Mouse (Mus musculus) kidney, embryonic 16.5 days (tissue): ENCODE data around the gene Adam10. TPM values are rescaled to one million over a fixed set of nuclear protein-coding genes. Genes with fewer than 3 reads are reported as not detected.

Experiments
- ATAC-seq: fragments of 200-750 bp; cut with Nextera tagmentation; 2 replicates; pipeline ENCODE4 v1.8.0; 2017; ENCODE audit warnings: moderate TSS enrichment; ENCODE audit not compliant: low FRiP score, low TSS enrichment
- H3K27ac ChIP-seq: fragments of 300-500 bp; sonication (generic); 2 replicates; pipeline ENCODE4 v1.5.1; 2014; ENCODE audit warnings: low read length
- H3K27me3 ChIP-seq: fragments of 300-500 bp; sonication (generic); 2 replicates; pipeline ENCODE4 v1.6.1; 2014; ENCODE audit warnings: low read length, control low read depth, mixed read lengths; ENCODE audit not compliant: insufficient read depth
- H3K36me3 ChIP-seq: fragments of 300-500 bp; sonication (generic); 2 replicates; pipeline ENCODE4 v1.6.1; 2014; ENCODE audit warnings: low read length, control low read depth, mixed read lengths; ENCODE audit not compliant: insufficient read depth
- H3K4me1 ChIP-seq: fragments of 300-500 bp; sonication (generic); 2 replicates; pipeline ENCODE4 v1.6.1; 2014; ENCODE audit warnings: low read length, control low read depth, mixed read lengths; ENCODE audit not compliant: insufficient read depth
- H3K4me2 ChIP-seq: fragments of 300-500 bp; sonication (generic); replicated peaks from 2 replicates; pipeline ENCODE4 v1.6.1; 2014; ENCODE audit warnings: low read depth, low read length
- H3K4me3 ChIP-seq: fragments of 300-500 bp; sonication (generic); 2 replicates; pipeline ENCODE4 v1.5.1; 2014; ENCODE audit warnings: mild to moderate bottlenecking, low read length
- H3K9ac ChIP-seq: fragments of 300-500 bp; sonication (generic); replicated peaks from 2 replicates; pipeline ENCODE4 v1.6.1; 2014; ENCODE audit warnings: low read length
- H3K9me3 ChIP-seq: fragments of 300-500 bp; sonication (generic); 2 replicates; pipeline ENCODE4 v1.6.1; 2016; ENCODE audit warnings: low read length, control low read depth
- WGBS: fragments of 180-500 bp; shearing (Covaris S2); extraction: QIAGEN DNeasy Blood & Tissue Kit; methylation state at CpG from one replicate; pipeline ENCODE4 v1.1.7; 2014; 5-methylcytosine and 5-hydroxymethylcytosine counted together
- polyA plus RNA-seq: library from polyadenylated mRNA; unstranded; fragments of >200 nt; fragmentation: Nextera tagmentation; extraction: Ambion mirVana; gene quantifications from 2 replicates; pipeline ENCODE4 v1.2.1, GENCODE M21; 2015

Gene Adam10
- polyA plus RNA-seq, 1 experiment from 2014 or later, result 88.7 TPM

DNA sequence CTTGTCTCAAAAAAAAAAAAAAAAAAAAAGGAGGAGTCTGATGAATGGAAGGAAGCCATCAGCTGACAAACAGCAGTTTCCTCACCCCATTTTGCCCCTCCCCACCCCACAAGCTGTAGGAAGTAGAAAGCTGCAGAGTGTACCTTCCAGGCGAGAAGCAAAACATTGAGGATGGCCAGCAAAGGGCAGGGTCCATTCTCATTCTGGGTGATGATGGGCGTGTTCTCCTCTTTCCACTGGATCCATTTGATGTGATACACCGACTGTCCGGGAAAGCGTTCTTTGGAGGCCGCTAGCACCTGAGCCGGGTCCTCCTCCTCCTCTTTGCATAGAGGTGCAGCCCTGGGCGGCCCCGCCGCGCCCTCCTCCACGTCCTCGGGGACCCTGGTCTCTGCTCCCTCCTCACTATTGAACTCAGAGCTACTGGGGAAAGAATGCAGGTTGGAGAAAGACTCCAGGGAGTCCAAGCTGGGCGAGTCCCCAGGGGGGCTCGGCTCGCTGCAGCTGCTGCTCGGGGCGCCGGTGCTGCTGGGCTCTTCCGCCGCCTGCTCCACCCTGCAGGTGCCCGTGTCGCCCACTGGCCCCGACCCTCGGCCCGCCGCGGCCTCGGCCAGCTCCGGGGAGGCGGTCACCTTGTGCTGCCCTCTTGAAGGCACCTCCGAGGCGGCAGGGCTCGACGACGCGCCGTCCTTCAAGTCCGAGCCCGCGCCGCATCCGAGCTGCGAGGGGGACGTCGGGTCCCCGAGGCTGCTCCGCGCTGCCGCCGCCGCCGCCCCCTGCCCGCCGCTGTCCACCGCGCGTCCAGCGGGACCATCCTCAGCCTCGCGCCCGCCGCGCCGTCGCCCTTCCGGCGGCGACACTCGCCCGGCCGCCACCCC lies 22.4 kb upstream of the Adam10 start, which contains the start of gene Gm10642:
Gm10642 (plus strand) TSS at position 122 of the 878 bp plus-strand sequence.
- no peaks in the 10 kb centered on the region for H3K9me3 ChIP-seq
- ATAC-seq, result peak; percentile 74

DNA sequence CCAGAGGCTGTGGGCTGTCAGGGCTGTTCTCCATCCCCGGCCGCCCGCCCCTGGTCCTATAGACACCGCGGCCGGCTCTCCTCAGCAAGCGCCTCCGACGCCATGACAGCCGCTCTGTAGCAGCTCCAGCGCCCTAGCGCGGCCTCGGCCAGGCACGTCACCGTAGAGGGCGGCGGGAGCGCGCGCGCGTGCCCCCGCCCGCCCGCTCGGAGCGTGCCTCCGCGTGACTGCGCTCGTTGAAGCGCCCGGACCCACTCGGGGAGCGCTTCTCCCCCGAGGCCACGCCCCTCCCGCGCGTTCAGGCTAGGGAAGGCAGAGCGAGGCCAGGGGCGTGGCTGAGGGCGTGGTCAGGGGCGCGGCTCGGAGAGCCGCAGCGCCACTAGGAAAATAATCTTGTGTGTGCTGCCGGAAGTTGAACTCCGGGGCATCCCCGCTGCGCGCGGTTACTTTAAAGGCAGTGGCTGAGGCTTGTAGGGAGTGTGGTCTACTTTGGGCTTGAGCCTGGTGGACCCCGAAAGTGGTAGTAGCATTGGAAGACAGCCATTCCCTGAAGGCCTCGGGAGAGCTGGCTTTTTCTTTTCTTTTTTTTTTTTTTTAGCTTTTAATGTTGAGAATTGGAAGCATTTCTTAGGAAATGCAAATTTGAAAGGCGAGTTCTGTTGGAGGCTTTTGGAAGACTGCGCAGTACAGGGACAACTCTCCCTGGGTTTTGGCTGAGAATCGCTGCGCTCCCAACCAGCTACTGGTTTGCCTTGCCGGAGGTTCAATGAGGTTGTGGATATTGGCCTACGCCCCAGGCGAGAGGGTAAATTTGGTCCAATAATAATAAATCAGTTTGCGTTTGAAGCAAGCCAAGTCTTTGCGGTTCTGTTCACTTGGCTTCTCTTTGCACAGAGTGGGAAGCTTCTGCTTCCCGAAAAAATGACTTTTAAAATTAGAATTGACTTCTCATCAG lies 21.5 kb upstream of the Adam10 start, which contains the start of gene Mindy2:
Mindy2 (minus strand) TSS at position 162 of the 955 bp plus-strand sequence.
- H3K4me1 ChIP-seq, result peaks cover 22% of the 10 kb centered on the region
- no peaks in the 10 kb centered on the region for H3K36me3 ChIP-seq
- H3K4me3 ChIP-seq, result peak within 1 kb of the TSS; percentile 92
- 1% methylated on average over 55 of the region's 67 CpGs for WGBS
- ATAC-seq, result peak; percentile 98
- peak within 1 kb of the TSS; percentile 89 for H3K4me2 ChIP-seq
- no peaks in the 10 kb centered on the region for H3K27me3 ChIP-seq
- peak within 1 kb of the TSS; percentile 97 for H3K27ac ChIP-seq
- peak within 1 kb of the TSS; percentile 91 for H3K9ac ChIP-seq
- no peaks in the 10 kb centered on the region for H3K9me3 ChIP-seq

More for the DNA sequence above, 22.4 kb upstream of the Adam10 start, which contains the start of gene Gm10642:
- peak within 1 kb of the TSS; percentile 92 for H3K4me3 ChIP-seq
- peak within 1 kb of the TSS; percentile 91 for H3K9ac ChIP-seq
- no peaks in the 10 kb centered on the region for H3K27me3 ChIP-seq
- peaks cover 22% of the 10 kb centered on the region for H3K4me1 ChIP-seq
- H3K27ac ChIP-seq, result peak within 1 kb of the TSS; percentile 97
- no peaks in the 10 kb centered on the region for H3K36me3 ChIP-seq
- peak within 1 kb of the TSS; percentile 89 for H3K4me2 ChIP-seq
- under 1% methylated on average over 57 of the region's 72 CpGs for WGBS

DNA sequence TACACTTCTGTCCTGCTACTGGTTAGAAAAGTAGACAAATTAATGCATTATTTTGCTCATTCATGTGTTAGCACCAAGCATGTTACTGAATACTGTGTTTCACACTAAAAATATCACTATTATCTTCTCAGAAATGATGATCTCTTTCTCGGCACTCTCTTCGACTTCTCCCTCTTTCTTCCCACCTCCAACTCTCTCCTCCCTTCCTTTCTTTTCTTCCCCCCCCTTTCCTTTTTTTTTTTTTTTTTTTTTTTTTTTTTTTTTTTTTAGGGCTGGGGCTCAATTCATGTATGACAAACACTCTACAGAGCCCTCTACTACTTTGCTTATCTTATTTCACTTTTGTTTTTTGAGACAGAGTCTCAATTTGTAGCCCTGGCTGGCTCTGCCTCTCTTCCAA lies 20.5 kb upstream of the Adam10 start:
- Histone ChIP-seq H3K36me3 (no peaks in the 10 kb centered on the region), H3K4me3 (no peak overlapping the region), H3K9me3 (no peaks in the 10 kb centered on the region), H3K9ac (no peak overlapping the region), H3K4me2 (no peak overlapping the region), H3K27ac (no peak overlapping the region), H3K4me1 (peaks cover 19% of the 10 kb centered on the region), H3K27me3 (no peaks in the 10 kb centered on the region)
- no peak for ATAC-seq
- 56% methylated on average over 2 of the region's 2 CpGs for WGBS

DNA sequence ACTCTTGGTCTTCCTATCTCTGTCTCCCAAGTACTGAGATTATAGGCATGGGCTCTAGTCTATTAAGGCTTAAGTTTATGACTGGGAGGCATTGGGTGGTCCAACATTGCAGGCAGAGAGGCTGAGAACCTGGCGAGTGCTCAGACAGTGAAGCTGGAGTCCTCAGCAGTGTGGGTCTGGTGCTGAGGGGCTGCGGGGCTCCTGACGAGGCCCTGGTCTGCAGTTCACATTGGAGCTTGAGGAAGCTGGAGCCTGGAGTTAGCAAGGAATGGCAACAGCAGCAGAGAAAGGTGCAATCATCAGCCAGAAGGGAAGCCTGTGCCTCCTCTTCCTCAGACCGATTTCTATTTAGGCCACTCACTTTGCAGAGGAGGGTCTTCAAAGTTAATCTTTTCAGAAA lies 13.9 kb upstream of the Adam10 start:
- H3K4me1 ChIP-seq, result no peaks in the 10 kb centered on the region
- no peak overlapping the region for H3K27ac ChIP-seq
- H3K9me3 ChIP-seq, result no peaks in the 10 kb centered on the region; the same call in 1 of the 2 replicates
- H3K36me3 ChIP-seq, result no peaks in the 10 kb centered on the region
- no peak overlapping the region for H3K9ac ChIP-seq
- H3K4me3 ChIP-seq, result no peak overlapping the region
- H3K27me3 ChIP-seq, result no peaks in the 10 kb centered on the region
- H3K4me2 ChIP-seq, result no peak overlapping the region
- 84% methylated on average over 4 of the region's 4 CpGs for WGBS
- ATAC-seq, result no peak

DNA sequence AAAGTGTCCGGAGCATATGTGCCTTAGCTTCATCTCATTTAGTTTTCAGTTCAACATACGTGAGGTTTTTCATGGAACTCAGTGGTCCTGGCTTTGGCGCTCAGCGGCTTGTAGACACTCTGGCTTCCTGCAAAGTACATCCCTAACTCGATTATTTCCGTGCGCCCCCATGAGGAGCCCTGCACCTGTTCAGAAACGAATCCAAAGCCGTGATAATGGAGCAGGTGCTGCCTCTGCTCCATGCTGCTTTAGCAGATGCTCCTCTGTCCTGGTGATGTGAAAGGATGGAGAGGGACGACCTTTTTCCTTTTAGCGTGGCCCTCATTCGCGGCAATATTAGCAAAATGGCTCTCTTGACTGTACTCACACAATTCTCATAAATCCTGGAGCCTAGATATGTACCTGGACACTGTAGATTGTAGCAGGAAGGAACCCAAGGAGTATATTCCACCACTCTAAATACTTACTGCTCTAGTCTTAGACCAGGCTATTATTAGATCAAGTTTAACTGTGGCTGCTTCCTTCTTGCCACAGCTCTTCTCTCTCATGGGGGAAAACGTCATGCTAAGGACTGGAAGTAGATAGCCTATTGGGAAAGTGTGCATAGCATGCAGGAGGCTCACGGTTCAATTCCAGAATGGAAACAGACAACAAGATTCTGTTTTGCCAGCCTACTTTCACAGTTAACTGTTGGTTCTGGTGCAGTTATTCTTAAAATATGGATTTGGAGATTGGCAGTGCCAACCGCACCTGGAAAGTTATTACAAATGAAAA lies 13.2 kb upstream of the Adam10 start:
- Histone ChIP-seq H3K4me1 (no peaks in the 10 kb centered on the region), H3K9ac (no peak overlapping the region), H3K9me3 (no peaks in the 10 kb centered on the region; the same call in 1 of the 2 replicates), H3K27me3 (no peaks in the 10 kb centered on the region), H3K4me3 (no peak overlapping the region), H3K36me3 (no peaks in the 10 kb centered on the region), H3K27ac (no peak overlapping the region), H3K4me2 (no peak overlapping the region)
- ATAC-seq, result no peak
- 78% methylated on average over 16 of the region's 16 CpGs for WGBS

DNA sequence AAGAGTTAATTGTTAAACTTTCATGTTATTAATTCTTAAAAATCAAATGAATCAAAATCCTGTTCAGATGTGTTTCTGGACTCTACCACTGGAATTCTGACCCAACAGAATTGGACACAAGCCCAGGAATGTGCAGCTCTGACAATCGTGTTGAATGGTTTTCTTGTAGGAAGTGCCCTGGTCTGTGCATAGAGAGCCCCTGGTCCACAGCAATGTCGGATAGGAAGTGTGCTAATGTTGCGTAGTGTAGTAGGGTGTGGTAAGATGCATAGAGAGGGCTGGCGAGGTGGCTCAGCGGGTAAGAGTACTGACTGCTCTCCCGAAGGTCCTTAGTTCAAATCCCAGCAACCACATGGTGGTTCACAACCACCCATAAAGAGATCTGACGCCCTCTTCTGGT lies 12.0 kb upstream of the Adam10 start:
- WGBS, result 68% methylated on average over 7 of the region's 7 CpGs
- ATAC-seq, result no peak
- no peaks in the 10 kb centered on the region; the same call in 1 of the 2 replicates for H3K9me3 ChIP-seq
- H3K4me1 ChIP-seq, result no peaks in the 10 kb centered on the region
- H3K36me3 ChIP-seq, result no peaks in the 10 kb centered on the region
- H3K27ac ChIP-seq, result no peak overlapping the region
- no peaks in the 10 kb centered on the region for H3K27me3 ChIP-seq
- H3K4me2 ChIP-seq, result no peak overlapping the region
- H3K4me3 ChIP-seq, result no peak overlapping the region
- no peak overlapping the region for H3K9ac ChIP-seq

DNA sequence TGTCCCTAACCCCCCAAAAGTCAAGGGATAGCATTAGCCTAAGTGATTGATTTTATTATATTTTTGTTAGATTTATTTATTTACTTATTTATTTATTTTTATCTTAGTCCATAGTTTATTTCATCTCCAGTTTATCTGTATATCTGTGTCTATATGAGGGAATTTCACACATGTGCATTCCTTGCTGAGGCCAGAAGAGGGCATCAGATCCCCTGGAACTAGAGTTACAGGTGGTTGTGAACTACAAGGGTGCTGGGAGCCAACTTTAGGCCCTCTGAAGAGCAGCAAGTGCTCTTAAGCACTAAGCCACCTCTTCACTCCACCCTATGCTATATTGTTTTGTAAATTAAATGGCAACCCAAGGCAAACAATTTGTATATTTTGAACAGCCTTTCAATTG lies 10.7 kb upstream of the Adam10 start:
- Histone ChIP-seq H3K4me3 (no peak overlapping the region), H3K27ac (no peak overlapping the region), H3K9me3 (no peaks in the 10 kb centered on the region; the same call in 1 of the 2 replicates), H3K9ac (no peak overlapping the region), H3K27me3 (no peaks in the 10 kb centered on the region), H3K4me1 (no peaks in the 10 kb centered on the region), H3K4me2 (no peak overlapping the region), H3K36me3 (no peaks in the 10 kb centered on the region)
- ATAC-seq, result no peak

DNA sequence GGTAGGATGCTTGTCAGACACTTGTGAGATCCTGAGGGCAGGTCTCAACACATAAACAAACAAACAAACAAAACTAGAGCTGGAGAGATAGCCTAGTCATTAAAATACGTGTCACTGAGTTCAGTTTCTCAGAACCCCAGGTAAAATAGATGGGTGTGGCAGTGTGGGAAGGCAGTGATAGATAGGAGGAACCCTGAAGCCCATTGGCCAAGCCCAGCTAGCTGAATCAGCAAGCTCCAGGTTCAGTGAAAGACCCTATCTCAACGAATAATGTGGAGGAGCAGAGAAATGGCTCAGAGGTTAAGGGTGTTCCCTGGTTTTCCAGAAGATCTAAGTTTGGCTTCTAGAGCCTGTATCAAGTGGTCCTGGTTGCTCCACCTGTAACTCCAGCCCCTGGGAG lies 9.6 kb upstream of the Adam10 start:
- no peaks in the 10 kb centered on the region for H3K36me3 ChIP-seq
- H3K4me3 ChIP-seq, result no peak overlapping the region
- no peaks in the 10 kb centered on the region for H3K4me1 ChIP-seq
- no peak for ATAC-seq
- no peak overlapping the region for H3K27ac ChIP-seq
- H3K27me3 ChIP-seq, result no peaks in the 10 kb centered on the region
- no peak overlapping the region for H3K9ac ChIP-seq
- no peak overlapping the region for H3K4me2 ChIP-seq
- H3K9me3 ChIP-seq, result no peaks in the 10 kb centered on the region; the same call in 1 of the 2 replicates
- 62% methylated on average over 2 of the region's 2 CpGs for WGBS

DNA sequence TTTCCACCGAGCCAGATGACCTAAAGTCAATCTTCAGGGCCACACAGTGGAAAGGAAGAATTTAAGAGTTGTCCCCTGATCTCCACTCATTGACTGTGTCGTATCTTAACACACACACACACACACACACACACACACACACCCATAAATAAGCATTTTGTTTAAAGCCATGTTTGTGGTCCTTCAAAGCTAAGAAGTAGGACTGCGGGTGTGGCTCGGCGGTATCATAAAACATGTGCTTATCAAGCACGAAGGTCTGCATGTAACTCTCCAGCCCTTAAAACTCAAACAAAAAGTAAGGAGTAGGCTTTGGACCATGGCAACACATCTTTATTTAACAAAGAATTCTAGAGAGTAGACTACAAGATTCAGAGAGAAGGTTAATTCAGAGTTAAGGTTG lies 8.4 kb upstream of the Adam10 start:
- ATAC-seq, result no peak
- Histone ChIP-seq H3K4me3 (no peak overlapping the region), H3K9ac (no peak overlapping the region), H3K9me3 (no peaks in the 10 kb centered on the region; the same call in 1 of the 2 replicates), H3K27ac (no peak overlapping the region), H3K4me2 (no peak overlapping the region), H3K36me3 (no peaks in the 10 kb centered on the region), H3K27me3 (no peaks in the 10 kb centered on the region), H3K4me1 (no peaks in the 10 kb centered on the region)
- 81% methylated on average over 6 of the region's 6 CpGs for WGBS
